Mouse (Mus musculus) limb, embryonic 15.5 days (tissue): ENCODE measurements around the gene Fyn. TPM values are rescaled to one million over a fixed set of nuclear protein-coding genes. Genes with fewer than 3 reads are reported as not detected.
A peak's percentile ranks its signal among the peaks of the same experiment; 100 is the strongest.

Experiments used
- ATAC-seq: fragments of 200-750 bp; cut with Nextera tagmentation; 2 replicates; pipeline ENCODE4 v1.8.0; 2017; ENCODE audit warnings: low read depth, moderate TSS enrichment; ENCODE audit not compliant: insufficient number of reproducible peaks, low FRiP score, low TSS enrichment
- H3K27ac ChIP-seq: fragments of 300-500 bp; sonication (generic); 2 replicates; pipeline ENCODE4 v1.5.1; 2015; ENCODE audit warnings: moderate library complexity, mild to moderate bottlenecking, inconsistent platforms
- H3K27me3 ChIP-seq: fragments of 300-500 bp; sonication (generic); 2 replicates; pipeline ENCODE4 v1.6.1; 2015; ENCODE audit warnings: inconsistent platforms
- H3K36me3 ChIP-seq: fragments of 300-500 bp; sonication (generic); 2 replicates; pipeline ENCODE4 v1.6.1; 2015; ENCODE audit warnings: inconsistent platforms
- H3K4me1 ChIP-seq: fragments of 300-500 bp; sonication (generic); 2 replicates; pipeline ENCODE4 v1.6.1; 2015; ENCODE audit warnings: inconsistent platforms
- H3K4me2 ChIP-seq: fragments of 300-500 bp; sonication (generic); 2 replicates; pipeline ENCODE4 v1.6.1; 2015; ENCODE audit warnings: mild to moderate bottlenecking, inconsistent platforms
- H3K4me3 ChIP-seq: fragments of 300-500 bp; sonication (generic); 2 replicates; pipeline ENCODE4 v1.5.1; 2015; ENCODE audit warnings: mild to moderate bottlenecking, inconsistent platforms
- H3K9ac ChIP-seq: fragments of 300-500 bp; sonication (generic); 2 replicates; pipeline ENCODE4 v1.6.1; 2015; ENCODE audit warnings: inconsistent platforms
- H3K9me3 ChIP-seq: fragments of 300-500 bp; sonication (generic); 2 replicates; pipeline ENCODE4 v1.6.1; 2016; ENCODE audit warnings: inconsistent platforms
- WGBS: fragments of 180-500 bp; shearing (Covaris S2); methylation state at CpG from one replicate; pipeline ENCODE4 v1.1.7; 2015; 5-methylcytosine and 5-hydroxymethylcytosine counted together
- polyA plus RNA-seq: library from polyadenylated mRNA; unstranded; fragments of >200 nt; fragmentation: Nextera tagmentation; extraction: Ambion mirVana; gene quantifications from 2 replicates; pipeline ENCODE4 v1.2.1, GENCODE M21; 2015

Gene Fyn
- polyA plus RNA-seq, 1 experiment from 2014 or later = 38.6 TPM

GRCm38 (mm10) chr10:39415586-39415985, 46.9 kb downstream of the Fyn start:
- H3K27ac ChIP-seq = no peak overlapping the region
- no peaks in the 10 kb centered on the region for H3K27me3 ChIP-seq
- H3K4me1 ChIP-seq = peaks cover 23% of the 10 kb centered on the region
- 32% methylated on average over 2 of the region's 2 CpGs for WGBS
- H3K4me2 ChIP-seq = no peak overlapping the region
- ATAC-seq = no peak
- no peaks in the 10 kb centered on the region for H3K9me3 ChIP-seq
- no peak overlapping the region for H3K9ac ChIP-seq
- no peak overlapping the region for H3K4me3 ChIP-seq
- H3K36me3 ChIP-seq = no peaks in the 10 kb centered on the region

- Histone ChIP-seq H3K9me3 (no peaks in the 10 kb centered on the region), H3K4me1 (peaks cover 32% of the 10 kb centered on the region), H3K36me3 (no peaks in the 10 kb centered on the region), H3K4me3 (no peak overlapping the region), H3K4me2 (no peak overlapping the region), H3K27me3 (no peaks in the 10 kb centered on the region), H3K9ac (no peak overlapping the region), H3K27ac (peak overlapping the region; percentile 9; the same call in 1 of the 2 replicates)
- ATAC-seq = no peak; the same call in 1 of the 2 replicates
- 30% methylated on average over 5 of the region's 5 CpGs for whole genome bisulfite sequencing
Observed at GRCm38 (mm10) chr10:39417611-39418010, 49.0 kb downstream of the Fyn start.

GRCm38 (mm10) chr10:39418395-39418794, 49.7 kb downstream of the Fyn start:
- Histone ChIP-seq H3K27ac (no peak overlapping the region), H3K4me3 (no peak overlapping the region), H3K36me3 (no peaks in the 10 kb centered on the region), H3K9me3 (no peaks in the 10 kb centered on the region), H3K27me3 (no peaks in the 10 kb centered on the region), H3K4me1 (peaks cover 32% of the 10 kb centered on the region), H3K4me2 (no peak overlapping the region), H3K9ac (no peak overlapping the region)
- no peak for ATAC-seq
- WGBS = 74% methylated on average over 7 of the region's 7 CpGs

- H3K36me3 ChIP-seq = no peaks in the 10 kb centered on the region
- no peak overlapping the region for H3K27ac ChIP-seq
- H3K4me3 ChIP-seq = no peak overlapping the region
- no peaks in the 10 kb centered on the region for H3K9me3 ChIP-seq
- peaks cover 32% of the 10 kb centered on the region for H3K4me1 ChIP-seq
- no peaks in the 10 kb centered on the region for H3K27me3 ChIP-seq
- no peak overlapping the region for H3K9ac ChIP-seq
- ATAC-seq = no peak
- H3K4me2 ChIP-seq = no peak overlapping the region
- 40% methylated on average over 9 of the region's 9 CpGs for WGBS
Observed at GRCm38 (mm10) chr10:39420842-39421617, 52.4 kb downstream of the Fyn start.

GRCm38 (mm10) chr10:39421772-39422171, 53.1 kb downstream of the Fyn start:
- no peak overlapping the region for H3K4me3 ChIP-seq
- H3K36me3 ChIP-seq = no peaks in the 10 kb centered on the region
- no peak overlapping the region for H3K9ac ChIP-seq
- no peaks in the 10 kb centered on the region for H3K27me3 ChIP-seq
- WGBS = 83% methylated on average over 9 of the region's 9 CpGs
- no peaks in the 10 kb centered on the region for H3K9me3 ChIP-seq
- peaks cover 31% of the 10 kb centered on the region for H3K4me1 ChIP-seq
- peak overlapping the region; percentile 17; the same call in 1 of the 2 replicates for H3K27ac ChIP-seq
- no peak for ATAC-seq
- H3K4me2 ChIP-seq = no peak overlapping the region

- 68% methylated on average over 3 of the region's 3 CpGs for WGBS
- Histone ChIP-seq H3K4me1 (peaks cover 26% of the 10 kb centered on the region), H3K9me3 (no peaks in the 10 kb centered on the region), H3K4me3 (no peak overlapping the region), H3K9ac (no peak overlapping the region), H3K27me3 (no peaks in the 10 kb centered on the region), H3K27ac (no peak overlapping the region), H3K36me3 (no peaks in the 10 kb centered on the region), H3K4me2 (no peak overlapping the region)
- ATAC-seq = no peak
Observed at GRCm38 (mm10) chr10:39424643-39425042, 56.0 kb downstream of the Fyn start.

GRCm38 (mm10) chr10:39426033-39426432, 57.4 kb downstream of the Fyn start:
- 88% methylated on average over 3 of the region's 3 CpGs for whole genome bisulfite sequencing
- no peaks in the 10 kb centered on the region for H3K36me3 ChIP-seq
- H3K9me3 ChIP-seq = no peaks in the 10 kb centered on the region
- no peak overlapping the region for H3K9ac ChIP-seq
- H3K4me2 ChIP-seq = no peak overlapping the region
- no peak overlapping the region for H3K4me3 ChIP-seq
- peaks cover 16% of the 10 kb centered on the region for H3K4me1 ChIP-seq
- H3K27ac ChIP-seq = no peak overlapping the region
- ATAC-seq = no peak
- no peaks in the 10 kb centered on the region for H3K27me3 ChIP-seq

- H3K4me2 ChIP-seq = no peak overlapping the region
- no peak overlapping the region for H3K4me3 ChIP-seq
- no peaks in the 10 kb centered on the region for H3K9me3 ChIP-seq
- no peak overlapping the region for H3K9ac ChIP-seq
- H3K27me3 ChIP-seq = no peaks in the 10 kb centered on the region
- no peak for ATAC-seq
- WGBS = 25% methylated on average over 5 of the region's 5 CpGs
- peaks cover 7% of the 10 kb centered on the region; the same call in 1 of the 2 replicates for H3K4me1 ChIP-seq
- H3K36me3 ChIP-seq = no peaks in the 10 kb centered on the region
- H3K27ac ChIP-seq = no peak overlapping the region
Observed at GRCm38 (mm10) chr10:39426833-39427490, 58.3 kb downstream of the Fyn start.

GRCm38 (mm10) chr10:39429661-39430060, 61.0 kb downstream of the Fyn start:
- H3K27ac ChIP-seq = no peak overlapping the region
- no peaks in the 10 kb centered on the region for H3K36me3 ChIP-seq

GRCm38 (mm10) chr10:39430074-39430764, 61.6 kb downstream of the Fyn start:
- Histone ChIP-seq H3K9ac (no peak overlapping the region), H3K36me3 (no peaks in the 10 kb centered on the region), H3K4me1 (peaks cover 13% of the 10 kb centered on the region; the same call in 1 of the 2 replicates), H3K27ac (no peak overlapping the region), H3K4me2 (no peak overlapping the region), H3K9me3 (no peaks in the 10 kb centered on the region), H3K4me3 (no peak overlapping the region), H3K27me3 (no peaks in the 10 kb centered on the region)
- 61% methylated on average over 14 of the region's 14 CpGs for WGBS
- ATAC-seq = no peak

More at GRCm38 (mm10) chr10:39429661-39430060, 61.0 kb downstream of the Fyn start:
- H3K9me3 ChIP-seq = no peaks in the 10 kb centered on the region
- peaks cover 10% of the 10 kb centered on the region; the same call in 1 of the 2 replicates for H3K4me1 ChIP-seq
- WGBS = 79% methylated on average over 4 of the region's 4 CpGs
- H3K27me3 ChIP-seq = no peaks in the 10 kb centered on the region
- no peak for ATAC-seq
- no peak overlapping the region for H3K4me3 ChIP-seq
- H3K9ac ChIP-seq = no peak overlapping the region
- H3K4me2 ChIP-seq = no peak overlapping the region

GRCm38 (mm10) chr10:39431265-39431664, 62.6 kb downstream of the Fyn start:
- Histone ChIP-seq H3K27ac (no peak overlapping the region), H3K4me3 (no peak overlapping the region), H3K9ac (no peak overlapping the region), H3K4me2 (no peak overlapping the region), H3K4me1 (peaks cover 14% of the 10 kb centered on the region; the same call in 1 of the 2 replicates), H3K36me3 (no peaks in the 10 kb centered on the region), H3K9me3 (no peaks in the 10 kb centered on the region), H3K27me3 (no peaks in the 10 kb centered on the region)
- 84% methylated on average over 2 of the region's 2 CpGs for WGBS
- no peak for ATAC-seq
